Comparison of ENCODE assay signal across 11 mouse cellular contexts in the genomic region with DNA sequence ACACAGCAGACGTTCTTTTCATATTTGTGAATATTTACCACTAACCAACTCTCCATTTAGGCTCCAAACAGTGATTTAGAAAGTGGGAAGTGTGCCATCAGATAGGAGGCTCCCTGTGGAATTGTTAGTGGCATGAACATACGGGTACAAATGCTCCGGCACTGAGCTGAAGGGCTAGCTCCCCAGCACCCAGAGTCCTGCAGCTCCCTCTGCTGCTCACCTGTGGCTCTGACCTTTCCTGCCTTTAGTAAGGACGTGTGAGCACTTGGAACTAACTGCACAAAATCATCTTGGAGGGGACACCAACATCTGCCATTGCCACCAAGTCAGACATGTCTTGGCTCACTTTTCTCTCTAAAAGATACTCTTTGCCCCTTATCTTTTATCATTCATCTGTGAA. TPM values are rescaled to one million over a fixed set of nuclear protein-coding genes. Genes with fewer than 3 reads are reported as not detected.
A peak's percentile ranks its signal among the peaks of the same experiment; 100 is the strongest.
DNase-seq lines count a peak whose midpoint lies in the region; ATAC-seq and TF ChIP-seq lines count a peak whose summit lies in the region.
"Had no signal": no experiment of that assay in that cellular context is flagged by ENCODE, and none has a peak within 500 bp of the region (broad histone marks: within the 10 kb centered on the region; RNA-seq: fewer than 3 reads in every experiment).

No protein-coding gene starts in this region.

- no peak overlapping the region for H3K27ac ChIP-seq in hindbrain, postnatal 0 days
- no peak overlapping the region for H3K27ac ChIP-seq in hindbrain, embryonic 11.5 days (ENCODE audit: low read depth, low read length)
- no peak overlapping the region for H3K27ac ChIP-seq in testis, adult 2 months (ENCODE audit: control insufficient read depth, insufficient read depth, low read depth, low read length)

- no peaks in the 10 kb centered on the region for H3K36me3 ChIP-seq in hindbrain, postnatal 0 days (ENCODE audit: insufficient read depth, low read length)
- H3K36me3 ChIP-seq in hindbrain, embryonic 11.5 days (ENCODE audit: control insufficient read depth, insufficient read depth, low read length), result no peaks in the 10 kb centered on the region
- no peaks in the 10 kb centered on the region for H3K36me3 ChIP-seq in testis, adult 2 months (ENCODE audit: control insufficient read depth, insufficient read depth, low read length)

- H3K9ac ChIP-seq in hindbrain, postnatal 0 days (replicated peaks; ENCODE audit: low read length), result no peak overlapping the region
- no peak overlapping the region for H3K9ac ChIP-seq in hindbrain, embryonic 11.5 days (ENCODE audit: low read depth, low read length)

- peak; percentile 7 for DNase-seq in hindbrain, postnatal 0 days (ENCODE audit: low spot score)
- DNase-seq in hindbrain, embryonic 11.5 days (ENCODE audit: low spot score), result no peak
- no peak for DNase-seq in testis, postnatal 14 days (ENCODE audit: low spot score)
- peak; percentile 37 for DNase-seq in embryo, embryonic 11 days
- peak; percentile 31 for DNase-seq in thymus, postnatal 4 days
- no peak for DNase-seq in urinary bladder, postnatal 10 days (ENCODE audit: low spot score)
- no peak for DNase-seq in cerebellum, adult 18-20 months
- DNase-seq: cerebellum, postnatal 25 days had no signal

- H3K4me2 ChIP-seq in hindbrain, postnatal 0 days (ENCODE audit: low read depth, low read length), result no peak overlapping the region
- no peak overlapping the region for H3K4me2 ChIP-seq in hindbrain, embryonic 11.5 days (replicated peaks; ENCODE audit: low read depth, low read length)

- TF ChIP-seq CTCF in hindbrain, postnatal 0 days (IDR thresholded peaks at IDR 0.05; ENCODE audit: low read depth), result peak; percentile 39
- TF ChIP-seq CTCF in testis, adult 2 months (IDR thresholded peaks at IDR 0.05; ENCODE audit: control insufficient read depth, insufficient read depth, insufficient replicate concordance, low read depth, low read length), result peak; percentile 16; the same call in 1 of the 2 replicates

- 0 out of 2 replicates have a peak, but pooled peaks cover 4% of the 10 kb centered on the region for H3K4me1 ChIP-seq in hindbrain, postnatal 0 days (ENCODE audit: insufficient read depth, low read length)
- H3K4me1 ChIP-seq in hindbrain, embryonic 11.5 days (replicated peaks; ENCODE audit: control insufficient read depth, insufficient read depth, low read length), result no peaks in the 10 kb centered on the region; the same call in 1 of the 2 replicates
- no peaks in the 10 kb centered on the region for H3K4me1 ChIP-seq in testis, adult 2 months (ENCODE audit: control insufficient read depth, insufficient read depth, low read length)

- no peak for ATAC-seq in hindbrain, postnatal 0 days
- ATAC-seq in hindbrain, embryonic 11.5 days (ENCODE audit: low FRiP score), result no peak
- ATAC-seq: midbrain, embryonic 16.5 days had no signal

- TF ChIP-seq POLR2A in testis, adult 2 months (IDR thresholded peaks at IDR 0.05; ENCODE audit: control insufficient read depth, low read depth, low read length), result no peak

- H3K27me3 ChIP-seq in hindbrain, postnatal 0 days (ENCODE audit: insufficient read depth, low read length), result no peaks in the 10 kb centered on the region
- no peaks in the 10 kb centered on the region for H3K27me3 ChIP-seq in hindbrain, embryonic 11.5 days (ENCODE audit: control insufficient read depth, insufficient read depth, low read length)
- no peaks in the 10 kb centered on the region for H3K27me3 ChIP-seq in testis, adult 2 months (ENCODE audit: control insufficient read depth, insufficient read depth, low read length)

- H3K4me3 ChIP-seq in hindbrain, postnatal 0 days (ENCODE audit: low read length), result no peak overlapping the region
- no peak overlapping the region for H3K4me3 ChIP-seq in hindbrain, embryonic 11.5 days (ENCODE audit: low read depth, low read length)
- no peak overlapping the region for H3K4me3 ChIP-seq in testis, adult 2 months (ENCODE audit: control insufficient read depth, low read depth, low read length)

- WGBS in hindbrain, postnatal 0 days, result 38% methylated on average over 4 of the region's 4 CpGs
- WGBS in hindbrain, embryonic 11.5 days, result 26% methylated on average over 4 of the region's 4 CpGs

- no peaks in the 10 kb centered on the region for H3K9me3 ChIP-seq in hindbrain, postnatal 0 days (ENCODE audit: low read length)
- no peaks in the 10 kb centered on the region for H3K9me3 ChIP-seq in hindbrain, embryonic 11.5 days (ENCODE audit: control insufficient read depth, low read length)

RNA-seq across cellular contexts. Expression of a gene that starts 27.5 kb away (rescaled TPM):
- 3.9 and 8.3 TPM in 2 replicates for total RNA-seq in hindbrain, postnatal 0 days (2014; rRNA removed)
- 2.5 and 2.7 TPM in 2 replicates for polyA plus RNA-seq in hindbrain, postnatal 0 days (2015; fragmentation: Nextera tagmentation; extraction: Ambion mirVana)
- 0.85 and 1.5 TPM in 2 replicates for polyA plus RNA-seq in hindbrain, embryonic 11.5 days (2014; fragmentation: Nextera tagmentation; extraction: Ambion mirVana)
- not detected in 2 replicates for polyA plus RNA-seq in testis, adult 2 months (2012; rRNA removed)
- total RNA-seq: gastrocnemius, adult 8-10 months had no signal

Comparison
In these comparisons a context has a peak if more than half of its experiments do, and no peak if none do; other contexts are left out.
1. DNase-seq: peak in hindbrain, postnatal 0 days (single experiment), embryo, embryonic 11 days (single experiment) and thymus, postnatal 4 days (single experiment); none in hindbrain, embryonic 11.5 days (single experiment), testis, postnatal 14 days (single experiment), urinary bladder, postnatal 10 days (single experiment) and cerebellum, adult 18-20 months (0 of 2).